Mouse (Mus musculus): ENCODE results near the gene Scel. TPM values are rescaled to one million over a fixed set of nuclear protein-coding genes. Genes with fewer than 3 reads are reported as not detected.

The Scel gene
- polyA plus RNA-seq, 1 experiment from 2014 or later = 31.9 TPM

DNA sequence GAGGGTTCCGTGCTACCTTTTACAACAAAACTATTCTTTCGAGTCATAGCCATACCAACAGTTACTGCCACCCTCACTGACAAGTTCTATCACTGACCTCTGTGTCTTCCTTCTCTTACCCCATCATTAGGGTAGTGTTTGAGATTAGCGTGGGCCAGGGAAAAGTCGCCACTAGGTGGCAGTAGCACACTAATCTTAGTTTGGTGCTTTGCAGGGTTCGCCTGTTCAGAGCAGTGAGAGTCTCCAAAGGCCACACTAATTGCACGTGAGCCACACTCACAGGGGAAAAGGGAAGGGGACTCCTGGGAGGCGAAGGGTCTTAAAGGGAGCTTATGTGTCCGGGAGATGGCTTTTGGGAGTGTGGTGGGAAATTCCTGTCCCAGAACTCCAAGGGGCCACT is 37.3 kb downstream of the Scel start:
- Histone ChIP-seq H3K4me2 (ENCODE audit: low read depth, low read length) (no peak overlapping the region), H3K27ac (ENCODE audit: low read length) (no peak overlapping the region), H3K4me3 (replicated peaks; ENCODE audit: low read length) (no peak overlapping the region), H3K27me3 (ENCODE audit: control insufficient read depth, insufficient read depth, low read length) (no peaks in the 10 kb centered on the region), H3K9ac (ENCODE audit: low read length) (no peak overlapping the region), H3K4me1 (ENCODE audit: control insufficient read depth, insufficient read depth, low read length) (no peaks in the 10 kb centered on the region), H3K36me3 (ENCODE audit: control insufficient read depth, insufficient read depth, low read length) (no peaks in the 10 kb centered on the region), H3K9me3 (replicated peaks; ENCODE audit: control insufficient read depth, low read length) (no peaks in the 10 kb centered on the region)
- 15% methylated on average over 8 of the region's 8 CpGs for WGBS
- ATAC-seq (ENCODE audit: insufficient read depth, low FRiP score) = peak; percentile 66; the same call in 1 of the 2 replicates

DNA sequence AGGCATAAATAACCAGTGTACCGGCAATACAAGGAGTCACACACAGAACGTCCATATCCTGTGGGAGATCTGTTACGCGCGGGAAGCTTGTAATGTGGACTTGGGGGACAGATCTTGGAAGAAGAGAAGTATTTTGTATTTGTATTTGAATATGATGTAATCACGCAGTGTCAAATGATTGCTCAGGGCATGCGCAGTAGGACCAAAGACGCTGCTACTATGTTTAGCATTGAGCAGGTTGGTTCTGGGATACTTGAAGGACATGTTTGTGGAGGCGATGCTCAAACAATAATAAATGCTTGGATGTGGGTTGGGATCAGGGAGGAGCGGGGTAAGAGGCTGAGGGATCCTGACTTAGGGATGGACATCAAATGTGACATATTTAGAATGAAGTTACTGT is 37.8 kb downstream of the Scel start:
- 81% methylated on average over 10 of the region's 10 CpGs for WGBS
- Histone ChIP-seq H3K4me1 (ENCODE audit: control insufficient read depth, insufficient read depth, low read length) (no peaks in the 10 kb centered on the region), H3K27me3 (ENCODE audit: control insufficient read depth, insufficient read depth, low read length) (no peaks in the 10 kb centered on the region), H3K4me3 (replicated peaks; ENCODE audit: low read length) (no peak overlapping the region), H3K4me2 (ENCODE audit: low read depth, low read length) (no peak overlapping the region), H3K9me3 (replicated peaks; ENCODE audit: control insufficient read depth, low read length) (no peaks in the 10 kb centered on the region), H3K36me3 (ENCODE audit: control insufficient read depth, insufficient read depth, low read length) (no peaks in the 10 kb centered on the region), H3K27ac (ENCODE audit: low read length) (no peak overlapping the region), H3K9ac (ENCODE audit: low read length) (no peak overlapping the region)
- no peak for ATAC-seq (ENCODE audit: insufficient read depth, low FRiP score)

DNA sequence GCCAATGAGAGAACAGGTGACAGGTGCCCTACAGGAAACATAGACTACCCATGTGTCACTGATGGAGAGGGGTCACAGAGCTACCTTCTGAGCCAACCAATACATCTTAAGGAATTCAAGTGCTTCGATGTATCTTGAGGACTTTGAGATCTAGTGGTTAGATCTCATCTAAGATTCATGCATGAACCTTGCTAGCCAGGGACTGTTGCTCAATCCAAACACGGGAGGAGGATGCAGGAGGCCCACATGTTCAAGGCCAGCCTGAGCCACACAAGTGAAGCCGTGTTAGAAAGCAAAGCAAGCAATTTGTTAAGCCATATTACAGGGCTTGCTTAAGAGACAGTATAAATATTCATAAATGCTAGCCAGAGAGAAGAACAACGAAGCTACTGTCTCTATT is 38.8 kb downstream of the Scel start:
- H3K27ac ChIP-seq (ENCODE audit: low read length) = no peak overlapping the region
- 75% methylated on average over 4 of the region's 4 CpGs for WGBS
- no peaks in the 10 kb centered on the region for H3K9me3 ChIP-seq (replicated peaks; ENCODE audit: control insufficient read depth, low read length)
- no peak overlapping the region for H3K9ac ChIP-seq (ENCODE audit: low read length)
- H3K4me3 ChIP-seq (replicated peaks; ENCODE audit: low read length) = no peak overlapping the region
- no peaks in the 10 kb centered on the region for H3K27me3 ChIP-seq (ENCODE audit: control insufficient read depth, insufficient read depth, low read length)
- H3K4me1 ChIP-seq (ENCODE audit: control insufficient read depth, insufficient read depth, low read length) = no peaks in the 10 kb centered on the region
- no peaks in the 10 kb centered on the region for H3K36me3 ChIP-seq (ENCODE audit: control insufficient read depth, insufficient read depth, low read length)
- H3K4me2 ChIP-seq (ENCODE audit: low read depth, low read length) = no peak overlapping the region
- no peak for ATAC-seq (ENCODE audit: insufficient read depth, low FRiP score)

DNA sequence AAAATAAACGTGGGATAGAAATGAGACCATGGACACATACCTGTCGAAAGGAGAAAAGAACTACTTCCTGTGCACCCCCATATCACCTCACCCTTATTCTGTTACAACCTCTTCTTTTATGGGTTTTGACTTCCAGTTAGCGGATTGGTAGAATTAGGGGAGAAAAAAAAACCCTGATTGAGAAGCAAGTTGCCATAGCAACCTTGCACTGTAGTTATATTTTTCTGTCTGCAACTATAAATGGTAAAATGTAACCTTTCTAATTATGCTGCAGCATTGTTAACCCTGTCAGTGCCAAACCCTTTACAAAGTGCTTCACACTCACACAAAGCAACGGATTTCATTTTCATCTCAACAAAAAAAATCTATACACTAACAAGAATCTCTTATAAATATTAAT is 39.2 kb downstream of the Scel start:
- ATAC-seq (ENCODE audit: insufficient read depth, low FRiP score) = no peak
- H3K36me3 ChIP-seq (ENCODE audit: control insufficient read depth, insufficient read depth, low read length) = no peaks in the 10 kb centered on the region
- no peak overlapping the region for H3K27ac ChIP-seq (ENCODE audit: low read length)
- H3K4me1 ChIP-seq (ENCODE audit: control insufficient read depth, insufficient read depth, low read length) = no peaks in the 10 kb centered on the region
- H3K4me2 ChIP-seq (ENCODE audit: low read depth, low read length) = no peak overlapping the region
- WGBS = 71% methylated on average over 4 of the region's 4 CpGs
- no peaks in the 10 kb centered on the region for H3K9me3 ChIP-seq (replicated peaks; ENCODE audit: control insufficient read depth, low read length)
- H3K9ac ChIP-seq (ENCODE audit: low read length) = no peak overlapping the region
- H3K4me3 ChIP-seq (replicated peaks; ENCODE audit: low read length) = no peak overlapping the region
- H3K27me3 ChIP-seq (ENCODE audit: control insufficient read depth, insufficient read depth, low read length) = no peaks in the 10 kb centered on the region

DNA sequence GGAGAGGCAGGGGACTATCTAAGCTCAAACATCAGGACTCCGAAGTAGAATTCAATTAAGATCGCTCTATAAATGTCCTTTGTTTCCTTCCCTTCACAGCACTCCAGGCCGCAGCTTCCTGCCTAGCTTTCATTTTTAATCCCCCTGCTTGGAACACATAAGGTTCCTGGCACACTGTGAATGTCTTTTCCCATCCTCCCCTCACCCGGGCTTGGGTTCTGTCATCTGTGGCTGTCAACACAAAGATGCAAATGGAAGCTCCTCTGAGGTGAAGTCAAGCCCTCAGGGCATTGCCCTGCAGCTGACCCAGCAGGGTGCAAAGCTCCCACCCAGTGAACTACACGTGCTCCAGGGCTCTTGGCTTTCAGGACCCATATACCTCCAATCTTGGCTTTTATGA is 43.5 kb downstream of the Scel start:
- Histone ChIP-seq H3K9me3 (replicated peaks; ENCODE audit: control insufficient read depth, low read length) (no peaks in the 10 kb centered on the region), H3K9ac (ENCODE audit: low read length) (no peak overlapping the region), H3K36me3 (ENCODE audit: control insufficient read depth, insufficient read depth, low read length) (no peaks in the 10 kb centered on the region), H3K4me3 (replicated peaks; ENCODE audit: low read length) (no peak overlapping the region), H3K4me2 (ENCODE audit: low read depth, low read length) (no peak overlapping the region), H3K27ac (ENCODE audit: low read length) (no peak overlapping the region), H3K4me1 (ENCODE audit: control insufficient read depth, insufficient read depth, low read length) (no peaks in the 10 kb centered on the region), H3K27me3 (ENCODE audit: control insufficient read depth, insufficient read depth, low read length) (no peaks in the 10 kb centered on the region)
- ATAC-seq (ENCODE audit: insufficient read depth, low FRiP score) = no peak
- 48% methylated on average over 5 of the region's 5 CpGs for WGBS

DNA sequence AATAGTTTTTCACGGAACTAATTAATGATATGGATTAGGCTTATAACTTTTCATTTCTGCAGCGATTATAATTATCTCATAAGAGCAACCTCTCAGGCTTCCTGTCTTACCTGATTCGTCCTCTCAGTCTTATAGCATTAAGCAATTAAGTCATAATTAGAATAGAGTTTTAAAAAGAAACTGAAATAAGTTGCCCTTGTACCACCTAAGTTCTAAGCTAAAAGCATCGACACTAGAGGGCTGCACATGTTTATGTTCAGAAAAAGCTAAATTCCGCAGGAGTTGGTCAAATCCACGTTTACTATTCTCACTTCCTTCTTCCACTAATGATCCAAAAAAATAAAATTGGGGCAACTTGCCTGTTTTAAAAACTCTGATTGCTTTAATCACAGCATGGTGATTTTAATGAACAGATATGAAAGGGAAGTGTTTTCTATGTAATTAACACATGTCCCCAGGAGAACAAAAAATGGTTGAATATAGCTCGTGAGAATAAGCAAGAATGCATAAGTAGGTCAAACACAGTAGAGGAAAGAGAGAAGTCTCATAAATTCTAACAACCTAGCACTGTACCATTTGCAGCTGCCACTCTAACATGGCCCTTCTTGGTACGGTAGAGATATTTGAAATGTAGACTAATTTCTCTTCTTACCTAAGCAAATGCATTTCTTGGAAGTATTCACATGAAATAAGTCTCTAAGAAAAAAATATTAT is 48.4 kb downstream of the Scel start:
- H3K4me3 ChIP-seq (replicated peaks; ENCODE audit: low read length) = no peak overlapping the region
- H3K9me3 ChIP-seq (replicated peaks; ENCODE audit: control insufficient read depth, low read length) = no peaks in the 10 kb centered on the region
- H3K4me1 ChIP-seq (ENCODE audit: control insufficient read depth, insufficient read depth, low read length) = no peaks in the 10 kb centered on the region
- no peaks in the 10 kb centered on the region for H3K36me3 ChIP-seq (ENCODE audit: control insufficient read depth, insufficient read depth, low read length)
- H3K4me2 ChIP-seq (ENCODE audit: low read depth, low read length) = no peak overlapping the region
- no peak overlapping the region for H3K9ac ChIP-seq (ENCODE audit: low read length)
- no peak overlapping the region for H3K27ac ChIP-seq (ENCODE audit: low read length)
- WGBS = 70% methylated on average over 8 of the region's 8 CpGs
- no peak for ATAC-seq (ENCODE audit: insufficient read depth, low FRiP score)
- no peaks in the 10 kb centered on the region for H3K27me3 ChIP-seq (ENCODE audit: control insufficient read depth, insufficient read depth, low read length)

DNA sequence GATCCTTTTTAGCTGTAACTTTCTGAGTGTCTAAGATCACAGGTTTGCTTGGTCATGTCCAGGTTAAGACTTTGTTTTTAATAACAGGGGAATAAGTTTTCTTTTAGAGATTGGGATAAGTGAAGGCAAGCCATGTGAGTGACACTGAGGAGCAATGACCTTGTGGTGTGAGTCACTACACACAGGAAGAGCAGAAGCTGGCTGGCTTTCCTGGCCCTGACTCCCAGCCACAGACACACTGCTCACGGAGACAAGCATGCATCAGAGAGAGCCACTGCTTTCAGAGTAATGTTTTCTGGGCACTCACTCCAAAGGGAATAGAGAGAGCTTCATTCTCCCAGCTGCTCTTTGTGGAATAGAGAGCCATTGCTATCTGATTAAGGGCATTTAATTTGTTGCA is 54.8 kb downstream of the Scel start:
- H3K4me1 ChIP-seq (ENCODE audit: control insufficient read depth, insufficient read depth, low read length) = no peaks in the 10 kb centered on the region
- no peak overlapping the region for H3K9ac ChIP-seq (ENCODE audit: low read length)
- H3K4me2 ChIP-seq (ENCODE audit: low read depth, low read length) = no peak overlapping the region
- ATAC-seq (ENCODE audit: insufficient read depth, low FRiP score) = no peak
- no peak overlapping the region for H3K4me3 ChIP-seq (replicated peaks; ENCODE audit: low read length)
- no peak overlapping the region for H3K27ac ChIP-seq (ENCODE audit: low read length)
- 38% methylated on average over 1 of the region's 1 CpGs for WGBS
- H3K27me3 ChIP-seq (ENCODE audit: control insufficient read depth, insufficient read depth, low read length) = no peaks in the 10 kb centered on the region
- no peaks in the 10 kb centered on the region for H3K36me3 ChIP-seq (ENCODE audit: control insufficient read depth, insufficient read depth, low read length)
- no peaks in the 10 kb centered on the region for H3K9me3 ChIP-seq (replicated peaks; ENCODE audit: control insufficient read depth, low read length)

DNA sequence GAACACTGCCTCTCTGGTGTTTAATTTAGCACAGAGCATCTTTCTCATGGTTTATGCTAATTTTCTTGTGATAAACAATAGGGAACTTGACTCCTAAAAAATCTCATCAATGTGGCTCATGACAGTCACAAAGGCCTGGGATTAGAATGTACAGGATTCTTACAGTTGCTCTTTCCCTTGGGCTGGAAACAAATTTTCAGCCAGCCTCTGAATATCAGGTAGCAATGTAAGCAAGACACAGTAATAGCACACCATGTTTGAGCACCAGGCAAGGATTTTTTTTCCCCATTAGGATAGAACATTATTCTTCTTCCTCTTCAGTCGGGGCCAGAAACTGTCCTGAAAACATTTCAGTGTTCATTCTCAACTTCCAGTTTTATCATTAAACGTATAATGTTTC is 55.3 kb downstream of the Scel start:
- ATAC-seq (ENCODE audit: insufficient read depth, low FRiP score) = no peak
- no peak overlapping the region for H3K4me2 ChIP-seq (ENCODE audit: low read depth, low read length)
- no peaks in the 10 kb centered on the region for H3K27me3 ChIP-seq (ENCODE audit: control insufficient read depth, insufficient read depth, low read length)
- no peak overlapping the region for H3K27ac ChIP-seq (ENCODE audit: low read length)
- H3K9ac ChIP-seq (ENCODE audit: low read length) = no peak overlapping the region
- H3K9me3 ChIP-seq (replicated peaks; ENCODE audit: control insufficient read depth, low read length) = no peaks in the 10 kb centered on the region
- H3K4me3 ChIP-seq (replicated peaks; ENCODE audit: low read length) = no peak overlapping the region
- WGBS = 58% methylated on average over 2 of the region's 2 CpGs
- no peaks in the 10 kb centered on the region for H3K4me1 ChIP-seq (ENCODE audit: control insufficient read depth, insufficient read depth, low read length)
- no peaks in the 10 kb centered on the region for H3K36me3 ChIP-seq (ENCODE audit: control insufficient read depth, insufficient read depth, low read length)

DNA sequence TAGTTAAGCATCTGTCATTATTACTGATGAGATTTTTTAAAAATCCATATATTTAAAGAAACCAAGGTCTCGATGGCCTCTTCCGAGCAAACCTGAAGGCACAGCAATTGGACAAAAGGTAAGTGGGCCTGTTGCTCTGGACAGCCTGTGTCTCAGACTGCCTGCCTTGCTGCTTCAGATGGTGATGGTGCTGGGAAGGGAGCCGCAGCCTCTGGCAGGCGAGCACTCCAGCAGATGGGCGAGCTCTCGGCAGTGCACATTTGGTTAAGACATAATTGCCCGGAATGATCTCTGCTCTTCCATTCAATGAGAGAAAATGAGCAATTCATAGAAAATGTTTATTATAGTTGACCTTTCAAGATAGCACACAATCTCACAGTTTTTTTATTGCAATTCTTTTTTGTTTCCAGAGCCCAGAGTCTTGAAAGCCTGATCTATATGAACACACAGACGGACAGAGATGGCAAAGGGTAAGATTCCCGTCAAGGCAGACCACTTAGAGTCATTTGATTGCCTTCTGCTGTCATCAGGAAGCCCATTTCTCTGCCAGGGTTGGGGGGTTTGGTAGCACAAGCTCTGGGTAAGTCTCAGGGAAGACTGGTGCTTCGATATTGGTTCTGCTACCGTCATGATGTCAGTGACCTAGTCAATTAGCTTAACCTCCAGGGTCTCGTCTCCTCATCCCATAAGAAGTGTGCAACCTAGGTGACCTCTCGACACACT is 58.6 kb downstream of the Scel start:
- Histone ChIP-seq H3K9me3 (replicated peaks; ENCODE audit: control insufficient read depth, low read length) (no peaks in the 10 kb centered on the region), H3K27me3 (ENCODE audit: control insufficient read depth, insufficient read depth, low read length) (no peaks in the 10 kb centered on the region), H3K9ac (ENCODE audit: low read length) (no peak overlapping the region), H3K4me2 (ENCODE audit: low read depth, low read length) (no peak overlapping the region), H3K4me1 (ENCODE audit: control insufficient read depth, insufficient read depth, low read length) (no peaks in the 10 kb centered on the region), H3K4me3 (replicated peaks; ENCODE audit: low read length) (no peak overlapping the region), H3K27ac (ENCODE audit: low read length) (no peak overlapping the region), H3K36me3 (ENCODE audit: control insufficient read depth, insufficient read depth, low read length) (no peaks in the 10 kb centered on the region)
- 81% methylated on average over 13 of the region's 13 CpGs for WGBS
- ATAC-seq (ENCODE audit: insufficient read depth, low FRiP score) = no peak

Data from stomach, embryonic 16.5 days (tissue).